Mouse (Mus musculus): ENCODE results near the gene Gfer. TPM values are rescaled to one million over a fixed set of nuclear protein-coding genes. Genes with fewer than 3 reads are reported as not detected.

The Gfer gene
- polyA plus RNA-seq, 1 experiment from 2014 or later = 48.4 TPM

Other genes starting within 250 kb of the Gfer start
- gene E4f1, start 225.8 kb downstream of the Gfer start, polyA plus RNA-seq (2016; fragmentation: Nextera tagmentation; extraction: Ambion mirVana) = 36.5 and 41.9 TPM in 2 replicates
- gene Pgp, start 225.8 kb downstream of the Gfer start, polyA plus RNA-seq (2016; fragmentation: Nextera tagmentation; extraction: Ambion mirVana) = 60.0 TPM in 2 replicates
- 0.34 TPM in 1 of 2 replicates, not detected in the other for gene Bricd5, start 222.3 kb downstream of the Gfer start, polyA plus RNA-seq (2016; fragmentation: Nextera tagmentation; extraction: Ambion mirVana)
- 37.0 TPM in 2 replicates for gene Mlst8, start 217.1 kb downstream of the Gfer start, polyA plus RNA-seq (2016; fragmentation: Nextera tagmentation; extraction: Ambion mirVana)
- gene Caskin1, start 207.6 kb downstream of the Gfer start, polyA plus RNA-seq (2016; fragmentation: Nextera tagmentation; extraction: Ambion mirVana) = 20.2 and 23.0 TPM in 2 replicates
- 92.4 and 94.9 TPM in 2 replicates for gene Traf7, start 168.2 kb downstream of the Gfer start, polyA plus RNA-seq (2016; fragmentation: Nextera tagmentation; extraction: Ambion mirVana)
- gene Rab26, start 161.9 kb downstream of the Gfer start, polyA plus RNA-seq (2016; fragmentation: Nextera tagmentation; extraction: Ambion mirVana) = 1.9 and 2.2 TPM in 2 replicates
- 25.1 and 27.1 TPM in 2 replicates for gene Pkd1, start 146.3 kb downstream of the Gfer start, polyA plus RNA-seq (2016; fragmentation: Nextera tagmentation; extraction: Ambion mirVana)
- gene Tsc2, start 63.5 kb downstream of the Gfer start, polyA plus RNA-seq (2016; fragmentation: Nextera tagmentation; extraction: Ambion mirVana) = 82.2 and 89.6 TPM in 2 replicates
- 14.3 and 14.9 TPM in 2 replicates for gene Nthl1, start 63.5 kb downstream of the Gfer start, polyA plus RNA-seq (2016; fragmentation: Nextera tagmentation; extraction: Ambion mirVana)
- 26.4 and 33.8 TPM in 2 replicates for gene Slc9a3r2, start 45.8 kb downstream of the Gfer start, polyA plus RNA-seq (2016; fragmentation: Nextera tagmentation; extraction: Ambion mirVana)
- not detected in 2 replicates for gene Npw, start 37.7 kb downstream of the Gfer start, polyA plus RNA-seq (2016; fragmentation: Nextera tagmentation; extraction: Ambion mirVana)
- gene Zfp598, start 26.5 kb downstream of the Gfer start, polyA plus RNA-seq (2016; fragmentation: Nextera tagmentation; extraction: Ambion mirVana) = 23.5 and 25.0 TPM in 2 replicates
- 27.6 and 31.7 TPM in 2 replicates for gene Syngr3, start 6.2 kb downstream of the Gfer start, polyA plus RNA-seq (2016; fragmentation: Nextera tagmentation; extraction: Ambion mirVana)
- gene Noxo1, start 78 bp upstream of the Gfer start, polyA plus RNA-seq (2016; fragmentation: Nextera tagmentation; extraction: Ambion mirVana) = 1.7 and 2.2 TPM in 2 replicates
- gene Tbl3, start 11.5 kb upstream of the Gfer start, polyA plus RNA-seq (2016; fragmentation: Nextera tagmentation; extraction: Ambion mirVana) = 86.8 and 97.6 TPM in 2 replicates
- gene Rnf151, start 21.9 kb upstream of the Gfer start, polyA plus RNA-seq (2016; fragmentation: Nextera tagmentation; extraction: Ambion mirVana) = 0.24 TPM in 1 of 2 replicates, not detected in the other
- 892 and 929 TPM in 2 replicates for gene Rps2, start 22.0 kb upstream of the Gfer start, polyA plus RNA-seq (2016; fragmentation: Nextera tagmentation; extraction: Ambion mirVana)
- gene Ndufb10, start 28.3 kb upstream of the Gfer start, polyA plus RNA-seq (2016; fragmentation: Nextera tagmentation; extraction: Ambion mirVana) = 201 and 205 TPM in 2 replicates
- not detected in 2 replicates for gene Rpl3l, start 31.7 kb upstream of the Gfer start, polyA plus RNA-seq (2016; fragmentation: Nextera tagmentation; extraction: Ambion mirVana)
- gene Msrb1, start 40.5 kb upstream of the Gfer start, polyA plus RNA-seq (2016; fragmentation: Nextera tagmentation; extraction: Ambion mirVana) = 18.4 and 20.8 TPM in 2 replicates
- gene Hs3st6, start 56.8 kb upstream of the Gfer start, polyA plus RNA-seq (2016; fragmentation: Nextera tagmentation; extraction: Ambion mirVana) = 0.41 and 0.63 TPM in 2 replicates
- gene Meiob, start 108.1 kb upstream of the Gfer start, polyA plus RNA-seq (2016; fragmentation: Nextera tagmentation; extraction: Ambion mirVana) = not detected in 2 replicates
- gene Hagh, start 144.0 kb upstream of the Gfer start, polyA plus RNA-seq (2016; fragmentation: Nextera tagmentation; extraction: Ambion mirVana) = 29.4 and 31.2 TPM in 2 replicates
- 18.1 and 20.5 TPM in 2 replicates for gene Fahd1, start 154.2 kb upstream of the Gfer start, polyA plus RNA-seq (2016; fragmentation: Nextera tagmentation; extraction: Ambion mirVana)
- gene Igfals, start 169.8 kb upstream of the Gfer start, polyA plus RNA-seq (2016; fragmentation: Nextera tagmentation; extraction: Ambion mirVana) = 0.17 and 0.27 TPM in 2 replicates
- gene Nubp2, start 190.2 kb upstream of the Gfer start, polyA plus RNA-seq (2016; fragmentation: Nextera tagmentation; extraction: Ambion mirVana) = 64.0 and 70.3 TPM in 2 replicates
- gene Spsb3, start 190.5 kb upstream of the Gfer start, polyA plus RNA-seq (2016; fragmentation: Nextera tagmentation; extraction: Ambion mirVana) = 52.8 and 52.9 TPM in 2 replicates
- 42.6 and 43.6 TPM in 2 replicates for gene Eme2, start 198.9 kb upstream of the Gfer start, polyA plus RNA-seq (2016; fragmentation: Nextera tagmentation; extraction: Ambion mirVana)
- gene Mrps34, start 199.0 kb upstream of the Gfer start, polyA plus RNA-seq (2016; fragmentation: Nextera tagmentation; extraction: Ambion mirVana) = 88.0 and 89.8 TPM in 2 replicates
- 43.2 and 54.2 TPM in 2 replicates for gene Nme3, start 200.3 kb upstream of the Gfer start, polyA plus RNA-seq (2016; fragmentation: Nextera tagmentation; extraction: Ambion mirVana)
- 78.7 and 80.0 TPM in 2 replicates for gene Mapk8ip3, start 240.8 kb upstream of the Gfer start, polyA plus RNA-seq (2016; fragmentation: Nextera tagmentation; extraction: Ambion mirVana)

Measured in midbrain, embryonic 12.5 days (tissue).